Mouse (Mus musculus): ENCODE measurements around the gene Erc2.
A peak's percentile ranks its signal among the peaks of the same experiment; 100 is the strongest.

Gene Erc2

GRCm38 (mm10) chr14:27668151-27668550 lies 45.9 kb downstream of the Erc2 start:
- no peak for DNase-seq

DNA sequence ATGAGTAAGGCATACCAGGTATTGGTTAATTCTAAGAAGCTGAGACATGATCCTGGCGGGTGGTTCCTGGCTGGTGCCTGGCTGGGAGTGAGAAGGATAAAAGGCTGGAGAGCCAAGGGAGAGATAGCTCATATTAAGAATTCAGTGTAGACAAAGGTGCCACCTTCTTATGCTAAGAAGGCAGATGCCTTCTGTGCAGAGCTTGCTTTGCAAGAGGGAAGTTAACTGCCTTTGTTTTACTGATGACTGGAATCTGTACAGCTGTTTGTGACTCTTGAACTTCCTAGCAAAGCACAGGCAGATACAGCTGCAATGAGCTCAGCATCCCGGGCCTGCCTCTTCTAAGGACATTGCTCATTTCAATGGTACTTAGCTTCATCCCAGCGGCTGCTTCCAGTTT lies 47.7 kb downstream of the Erc2 start:
- no peak for DNase-seq

DNA sequence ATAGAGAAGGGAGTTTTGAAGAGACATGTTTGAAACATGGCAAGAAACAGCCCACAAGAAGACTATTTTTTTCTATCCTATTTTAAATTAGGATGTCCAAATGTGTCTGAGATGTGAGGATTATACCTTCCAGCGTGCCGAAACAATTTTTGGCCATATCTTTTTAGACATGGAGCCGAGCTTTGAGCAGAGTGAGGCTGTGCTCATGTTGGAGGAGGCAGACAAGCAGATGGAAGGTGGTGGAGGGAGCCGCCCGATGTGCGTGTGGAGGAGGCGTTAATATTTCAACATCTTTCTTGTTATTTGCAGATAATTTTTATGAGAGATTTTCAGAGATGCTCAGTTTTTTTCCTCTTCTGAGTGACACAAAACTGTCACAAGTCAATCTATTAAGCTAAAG lies 50.5 kb downstream of the Erc2 start:
- DNase-seq = no peak

GRCm38 (mm10) chr14:27674096-27674495 lies 51.9 kb downstream of the Erc2 start:
- no peak for DNase-seq

DNA sequence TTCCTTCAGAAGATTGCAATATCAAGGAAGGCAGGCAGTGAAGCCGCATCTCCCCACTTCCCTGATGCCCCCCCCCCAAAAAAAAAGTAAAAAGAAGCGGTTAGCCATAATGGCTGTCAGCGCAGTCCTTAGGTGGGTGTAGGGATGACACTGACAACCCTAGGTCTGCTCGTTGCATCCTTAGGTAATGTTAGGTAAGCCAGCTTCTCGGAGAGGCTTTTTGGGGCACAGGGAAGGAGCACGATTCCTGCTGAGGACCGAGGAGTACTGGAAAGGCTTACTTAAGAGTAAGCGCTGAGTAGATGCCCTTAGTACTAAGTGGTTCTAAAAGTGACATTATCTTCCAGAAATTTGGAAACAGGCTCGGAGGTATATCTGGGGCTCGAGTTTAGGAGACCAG lies 52.3 kb downstream of the Erc2 start:
- no peak for DNase-seq

GRCm38 (mm10) chr14:27675071-27675470 lies 52.8 kb downstream of the Erc2 start:
- no peak for DNase-seq

DNA sequence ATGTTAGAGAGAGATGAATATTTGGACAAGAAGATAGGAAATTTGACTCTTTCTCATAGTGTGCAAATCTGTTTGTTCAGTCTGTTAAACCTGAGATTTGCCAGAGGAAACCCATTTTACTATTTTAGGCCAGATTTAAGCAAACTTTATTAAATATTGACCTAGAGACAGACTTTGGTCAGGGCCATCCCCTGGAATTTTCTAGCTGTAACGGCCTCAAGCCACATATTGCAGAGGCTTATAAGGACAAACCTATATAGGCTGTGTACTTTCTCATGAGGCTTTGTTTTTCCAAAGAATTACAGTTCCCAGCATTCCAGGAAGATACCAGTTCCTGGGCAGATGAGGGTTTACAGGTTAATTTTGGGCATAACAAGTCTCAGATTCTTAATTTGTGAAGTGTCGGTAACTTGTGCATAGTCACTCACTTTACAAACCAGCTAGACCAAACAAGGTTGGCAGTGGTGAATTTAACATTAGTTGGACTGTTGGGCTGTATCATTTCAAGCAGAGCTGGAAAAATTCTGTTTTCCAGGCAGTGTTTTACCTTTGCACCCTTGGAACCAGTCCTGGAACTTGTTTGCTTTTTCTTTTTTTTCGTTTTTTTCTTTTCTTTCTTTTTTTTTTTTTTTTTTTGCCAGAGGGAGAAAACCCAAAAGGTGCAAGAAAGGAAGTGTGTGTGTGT lies 60.3 kb downstream of the Erc2 start:
- no peak for DNase-seq

DNA sequence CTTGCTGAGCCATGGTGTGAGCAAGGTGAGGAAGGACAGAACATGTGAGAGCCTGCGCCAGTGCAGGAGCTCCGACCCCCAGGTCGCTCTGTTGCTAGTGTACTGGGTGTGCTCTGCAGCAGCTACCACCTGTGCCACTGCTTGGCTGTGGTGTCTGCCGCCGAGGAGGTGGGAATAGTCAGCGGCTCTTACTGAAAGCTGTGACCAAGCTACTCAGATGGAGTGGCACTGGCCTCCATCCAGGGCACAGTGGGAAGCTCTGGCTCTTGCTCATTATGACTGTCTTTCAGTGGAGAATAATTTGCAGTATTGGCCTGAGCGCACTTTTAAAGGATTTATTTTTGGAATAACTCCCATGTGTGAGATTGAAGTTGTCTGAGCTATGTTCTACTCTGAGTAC lies 73.6 kb downstream of the Erc2 start:
- no peak for DNase-seq

- peak; percentile 51 for DNase-seq
These were observed 95.1 kb downstream of the Erc2 start for GRCm38 (mm10) chr14:27717364-27717763.

GRCm38 (mm10) chr14:27719601-27720000 lies 97.4 kb downstream of the Erc2 start:
- no peak for DNase-seq

- DNase-seq = no peak
These were observed 98.7 kb downstream of the Erc2 start for GRCm38 (mm10) chr14:27720944-27721343.

DNA sequence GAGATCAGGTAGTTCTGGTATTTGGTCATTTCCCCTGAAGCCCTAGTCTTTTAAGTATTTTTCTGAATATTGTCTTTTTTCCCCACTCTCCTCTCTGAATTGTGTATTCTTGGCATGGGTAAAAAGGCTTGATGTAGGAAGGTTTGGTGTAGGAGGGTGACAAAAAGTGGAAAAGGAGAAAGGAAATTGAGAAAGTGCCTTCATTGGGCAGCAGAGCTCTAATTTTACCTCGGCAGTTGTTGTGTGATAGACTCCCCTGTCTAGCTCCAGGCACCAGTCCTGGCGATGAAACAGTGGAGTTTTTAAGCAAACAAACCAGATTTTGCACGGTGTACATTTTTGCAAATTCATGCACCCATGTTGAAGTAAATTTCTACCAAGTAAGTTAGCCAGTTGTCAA lies 99.5 kb downstream of the Erc2 start:
- DNase-seq = no peak

DNA sequence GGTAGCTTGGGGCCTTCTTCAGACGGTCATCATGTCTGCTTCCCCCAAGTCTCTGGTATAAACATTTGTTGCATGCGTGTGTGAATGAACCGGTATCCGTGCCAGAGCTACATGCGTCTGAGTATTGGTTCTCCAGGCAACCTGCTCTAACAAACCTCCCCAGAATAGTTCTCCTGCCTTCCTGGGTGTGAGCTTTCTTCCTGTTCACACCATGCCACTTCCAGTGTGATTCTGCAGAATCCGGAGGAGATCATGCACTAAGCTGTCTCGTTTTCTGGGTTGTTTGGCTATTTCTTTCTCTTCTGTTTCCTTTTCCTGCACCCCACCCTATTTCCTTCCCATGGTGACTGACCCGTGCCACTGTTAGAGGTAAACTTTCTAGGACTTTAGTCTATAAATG lies 105.3 kb downstream of the Erc2 start:
- no peak for DNase-seq

GRCm38 (mm10) chr14:27731086-27731485 lies 108.9 kb downstream of the Erc2 start:
- peak; percentile 58 for DNase-seq

GRCm38 (mm10) chr14:27739436-27739835 lies 117.2 kb downstream of the Erc2 start:
- DNase-seq = no peak

- DNase-seq = peak; percentile 80
These were observed 119.2 kb downstream of the Erc2 start for GRCm38 (mm10) chr14:27741248-27741916.

GRCm38 (mm10) chr14:27754340-27754739 lies 132.1 kb downstream of the Erc2 start:
- no peak for DNase-seq

DNA sequence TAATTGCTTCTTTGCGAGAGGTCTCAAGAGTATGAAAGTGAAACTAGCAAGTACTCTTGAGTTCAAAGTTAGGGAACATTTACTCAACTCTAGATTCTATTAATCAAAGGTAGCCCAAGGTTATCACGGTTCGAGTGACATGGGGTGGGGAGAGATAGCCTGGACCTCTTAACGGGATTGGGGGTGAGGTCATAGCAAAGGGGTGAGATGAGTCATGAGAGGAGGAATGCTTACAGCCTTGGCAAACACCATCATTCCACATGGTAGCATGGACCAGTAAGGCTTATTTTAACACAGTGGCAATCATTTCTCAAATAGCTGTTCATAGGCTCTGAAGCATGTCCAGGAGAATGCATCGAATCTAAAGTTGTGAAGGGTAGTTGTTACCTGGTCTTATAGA lies 134.7 kb downstream of the Erc2 start:
- DNase-seq = no peak

- DNase-seq = no peak
These were observed 136.0 kb downstream of the Erc2 start for GRCm38 (mm10) chr14:27758230-27758629.

- DNase-seq = no peak
These were observed 136.9 kb downstream of the Erc2 start for GRCm38 (mm10) chr14:27759069-27759628.

GRCm38 (mm10) chr14:27759982-27760381 lies 137.8 kb downstream of the Erc2 start:
- no peak for DNase-seq

DNA sequence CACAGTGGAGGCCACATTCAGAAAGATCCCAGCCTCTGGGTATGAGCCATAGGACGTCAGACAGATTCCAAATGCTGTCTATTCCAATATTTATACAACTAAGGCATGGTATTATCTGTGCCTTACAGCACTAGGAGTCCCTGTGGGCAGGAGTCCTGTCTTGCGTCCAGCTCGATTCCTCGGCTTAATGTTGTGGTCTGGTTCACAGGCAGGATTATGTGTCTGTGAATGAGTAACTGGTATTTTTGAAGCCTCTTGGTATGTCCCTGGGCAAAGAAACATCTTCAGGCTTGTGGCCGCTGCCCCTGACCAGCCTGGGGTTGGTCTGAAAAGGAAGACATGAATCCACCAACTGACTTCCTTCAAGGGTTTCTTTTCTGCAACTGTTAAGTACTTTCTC lies 153.1 kb downstream of the Erc2 start:
- DNase-seq = no peak

DNA sequence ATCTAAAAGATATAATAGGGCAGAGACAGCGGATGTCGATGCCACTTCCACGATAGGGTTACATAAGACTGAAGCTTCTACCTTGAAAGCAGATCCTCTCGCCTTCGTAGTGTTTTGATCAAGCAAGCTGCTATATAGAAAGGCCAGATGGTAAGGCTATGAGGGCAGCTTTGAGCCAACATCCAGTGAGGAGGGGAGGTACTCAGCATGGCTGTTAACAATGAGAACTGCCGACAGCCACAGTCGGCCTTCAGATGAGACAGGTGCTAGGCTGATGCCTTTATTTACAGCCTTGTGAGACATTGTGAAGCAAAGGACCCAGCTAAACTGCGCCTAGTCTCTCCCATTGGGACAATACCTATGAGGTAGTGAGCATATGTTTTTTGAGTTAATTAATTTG lies 156.3 kb downstream of the Erc2 start:
- DNase-seq = no peak

DNA sequence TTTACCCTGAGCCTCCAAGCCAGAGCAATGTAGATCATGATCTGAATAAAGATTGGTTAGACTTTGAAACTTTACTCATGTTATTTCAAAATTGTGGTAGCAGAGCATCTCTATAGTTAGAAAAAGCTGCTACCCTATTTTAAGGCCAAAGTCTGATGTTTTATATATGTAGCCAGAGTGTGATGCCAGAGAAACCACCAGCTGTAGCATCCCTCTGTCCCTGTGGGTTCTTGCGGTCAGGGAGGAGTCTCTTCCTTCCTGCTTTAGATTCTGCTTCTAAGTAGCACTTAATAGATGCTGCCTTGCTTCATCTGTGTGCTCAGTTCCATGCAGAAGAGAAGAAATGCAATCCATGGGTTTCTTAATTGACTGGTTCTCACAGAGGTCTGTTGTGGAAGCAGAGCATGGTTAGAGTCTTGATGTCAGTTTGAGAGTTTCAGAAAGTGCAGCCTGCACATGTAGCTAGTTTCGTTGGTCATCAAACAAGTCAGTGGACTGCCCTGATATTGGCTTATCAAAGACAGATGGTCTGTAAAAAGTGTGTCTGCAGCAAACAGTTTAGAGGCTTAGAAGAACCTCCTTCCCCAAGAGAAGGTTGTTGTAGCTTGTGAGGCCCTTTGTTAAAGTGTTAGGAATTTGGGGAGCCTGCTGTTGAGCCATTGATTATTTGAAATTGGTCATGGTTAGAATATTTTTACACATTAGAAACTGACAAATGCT lies 156.9 kb downstream of the Erc2 start:
- no peak for DNase-seq
